Mouse (Mus musculus) layer of hippocampus, adult 2 months (tissue): Measurements from ENCODE around the gene Tm4sf20. TPM values are rescaled to one million over a fixed set of nuclear protein-coding genes. Genes with fewer than 3 reads are reported as not detected.

Source experiments
- DNase-seq, 2 experiments: peaks; one replicate each; pipeline ENCODE4 v3.0.0; 2022; ENCODE audit warnings: low spot score in 2 of 2
- H3K27ac ChIP-seq: fragments of 200-600 bp; 2 replicates; pipeline ENCODE4 v1.8.1; 2022
- H3K4me3 ChIP-seq: fragments of 200-600 bp; 2 replicates; pipeline ENCODE4 v1.8.1; 2022; ENCODE audit warnings: mild to moderate bottlenecking
- CTCF ChIP-seq: fragments of 200-600 bp; conservative IDR thresholded peaks from 2 replicates; pipeline ENCODE4 v1.8.1; 2022; ENCODE audit warnings: antibody characterized with exemption, mild to moderate bottlenecking, moderate library complexity
- total RNA-seq, 2 experiments: library from RNA; stranded (reverse); gene quantifications; 2 replicates each; pipeline ENCODE4 v1.2.3; 2021

The Tm4sf20 gene
- total RNA-seq, 2 experiments from 2014 or later = not detected

GRCm38 (mm10) chr1:82766641-82767040, 1.6 kb downstream of the Tm4sf20 start:
- Histone ChIP-seq H3K4me3 (no peak overlapping the region), H3K27ac (no peak overlapping the region)
- no peak for TF ChIP-seq CTCF
- no peak for DNase-seq

GRCm38 (mm10) chr1:82766227-82766626, 2.0 kb downstream of the Tm4sf20 start:
- no peak overlapping the region for H3K4me3 ChIP-seq
- no peak for TF ChIP-seq CTCF
- H3K27ac ChIP-seq = no peak overlapping the region
- no peak for DNase-seq

- Histone ChIP-seq H3K27ac (no peak overlapping the region), H3K4me3 (no peak overlapping the region)
- no peak for DNase-seq
- TF ChIP-seq CTCF = peak; percentile 43
Measured at GRCm38 (mm10) chr1:82762274-82762673, 6.0 kb downstream of the Tm4sf20 start.

DNA sequence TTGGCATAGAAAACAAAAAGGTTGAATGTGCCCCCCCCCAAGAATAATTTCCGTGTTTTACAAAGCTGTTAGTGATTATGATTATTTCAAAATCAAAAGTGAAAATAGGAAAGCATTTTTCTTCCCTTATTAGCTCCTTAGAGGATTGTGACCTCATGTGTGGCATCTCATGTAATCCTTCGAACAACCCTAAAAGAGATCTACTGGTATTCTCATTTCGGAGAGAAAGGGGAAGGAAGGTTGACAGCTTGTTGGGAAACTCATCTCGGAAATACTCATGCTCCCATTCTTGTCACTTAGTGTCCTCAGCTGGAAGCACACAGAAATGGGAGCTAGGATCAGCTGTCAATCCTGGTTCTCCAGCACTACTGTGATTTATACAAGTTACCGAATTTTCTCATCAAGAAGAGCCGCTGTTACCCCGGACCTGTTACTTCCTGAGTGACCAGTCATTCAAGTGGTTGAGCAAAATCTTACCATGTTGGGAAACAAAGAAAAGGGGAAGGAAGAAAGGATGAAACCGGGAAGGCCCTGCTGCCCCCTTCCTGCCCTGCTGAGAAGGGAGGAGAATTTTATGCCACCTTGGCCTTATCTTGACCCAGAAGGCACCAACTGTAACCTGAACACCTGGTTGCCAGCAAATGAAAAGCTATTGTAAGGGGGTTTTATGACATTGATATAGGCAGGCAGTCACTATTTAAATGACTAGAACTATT, 6.6 kb downstream of the Tm4sf20 start:
- no peak for TF ChIP-seq CTCF
- Histone ChIP-seq H3K27ac (no peak overlapping the region), H3K4me3 (no peak overlapping the region)
- DNase-seq = no peak

GRCm38 (mm10) chr1:82759520-82759919, 8.7 kb downstream of the Tm4sf20 start:
- no peak for DNase-seq
- Histone ChIP-seq H3K27ac (no peak overlapping the region), H3K4me3 (no peak overlapping the region)
- peak; percentile 59 for TF ChIP-seq CTCF

DNA sequence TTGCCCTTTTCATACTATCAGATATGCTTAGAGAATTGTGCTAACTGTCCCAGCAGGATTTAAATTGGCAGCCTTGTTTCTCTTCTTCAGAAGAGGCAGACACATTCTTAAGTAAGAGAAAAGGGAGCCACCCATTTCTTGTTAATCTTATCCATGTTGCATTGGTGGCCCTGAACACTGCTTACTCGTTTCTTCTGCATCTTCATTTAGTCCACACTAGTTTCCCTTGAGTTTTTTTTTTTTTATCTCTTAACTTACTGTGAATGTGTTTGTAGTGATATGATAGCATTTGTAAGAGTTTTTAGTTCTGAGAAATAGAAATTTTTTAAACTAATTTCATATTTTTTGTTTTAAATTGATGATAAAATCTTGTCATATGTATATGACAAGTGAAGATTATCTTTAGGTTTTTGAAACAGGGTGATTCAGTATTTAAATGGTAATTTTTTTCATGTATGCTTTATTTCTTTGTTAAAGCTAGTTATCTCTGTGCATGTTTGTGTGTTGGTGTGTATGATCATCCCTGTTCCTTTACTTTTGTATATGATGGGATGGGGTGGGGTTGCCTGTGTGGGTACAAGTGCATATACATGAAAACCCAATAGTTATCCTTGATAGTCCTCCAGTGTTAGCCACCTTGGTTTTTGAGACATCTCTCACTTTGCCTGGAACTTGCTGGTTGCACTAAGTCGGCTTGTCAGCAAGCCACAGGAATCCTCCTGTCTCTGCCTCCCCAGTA, 20.4 kb downstream of the Tm4sf20 start:
- Histone ChIP-seq H3K4me3 (no peak overlapping the region), H3K27ac (no peak overlapping the region)
- no peak for TF ChIP-seq CTCF
- DNase-seq = no peak

DNA sequence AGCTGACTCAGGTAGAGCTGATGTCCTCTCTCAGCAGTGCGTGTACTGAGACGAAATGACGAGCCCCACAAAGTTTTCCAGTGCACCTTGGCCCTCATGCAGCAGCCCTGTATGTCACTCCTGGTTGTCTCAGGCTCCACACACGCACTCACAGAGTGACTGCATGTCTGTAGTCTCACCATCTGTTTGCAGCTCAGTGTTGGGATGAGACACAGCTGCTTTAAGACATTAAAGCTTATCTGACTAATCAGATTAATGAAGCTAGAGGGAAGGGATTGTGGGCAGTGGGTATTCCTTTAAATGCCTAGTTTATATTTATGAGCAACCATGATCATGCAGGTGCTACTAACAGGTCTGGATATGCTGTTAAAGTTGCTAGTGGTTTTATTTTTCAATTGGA, 21.9 kb downstream of the Tm4sf20 start:
- Histone ChIP-seq H3K4me3 (no peak overlapping the region), H3K27ac (no peak overlapping the region)
- peak in 1 of 2 experiments; percentile 25 for DNase-seq
- TF ChIP-seq CTCF = no peak

- no peak for TF ChIP-seq CTCF
- no peak for DNase-seq
- Histone ChIP-seq H3K4me3 (no peak overlapping the region), H3K27ac (no peak overlapping the region)
Measured at GRCm38 (mm10) chr1:82743962-82744361, 24.3 kb downstream of the Tm4sf20 start.

- no peak for TF ChIP-seq CTCF
- DNase-seq = no peak
Measured at GRCm38 (mm10) chr1:82741539-82741938, 26.7 kb downstream of the Tm4sf20 start.

GRCm38 (mm10) chr1:82738066-82738465, 30.2 kb downstream of the Tm4sf20 start:
- TF ChIP-seq CTCF = no peak
- Histone ChIP-seq H3K27ac (peak overlapping the region; percentile 14; the same call in 1 of the 2 replicates), H3K4me3 (no peak overlapping the region)
- no peak for DNase-seq

More at GRCm38 (mm10) chr1:82741539-82741938, 26.7 kb downstream of the Tm4sf20 start:
- Histone ChIP-seq H3K27ac (no peak overlapping the region), H3K4me3 (no peak overlapping the region)

DNA sequence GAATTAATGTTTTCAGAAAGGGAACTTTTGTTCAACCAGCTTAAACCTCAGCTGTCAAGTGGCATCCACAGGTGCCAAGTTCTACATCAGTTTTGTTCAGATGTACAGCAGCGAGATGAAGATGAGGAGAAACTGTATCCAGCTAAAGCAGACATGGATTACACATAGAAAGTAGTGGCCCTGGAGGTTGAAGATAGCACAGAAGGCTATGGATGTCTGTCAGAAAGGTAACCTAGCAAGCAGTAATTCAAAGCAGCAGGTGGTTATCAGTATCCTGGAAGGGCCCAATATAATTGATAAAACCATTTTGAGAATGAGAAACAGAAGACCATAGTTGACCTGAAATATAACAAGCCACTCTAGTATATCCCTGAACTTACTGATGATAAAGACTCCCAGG, 34.9 kb downstream of the Tm4sf20 start:
- Histone ChIP-seq H3K27ac (no peak overlapping the region), H3K4me3 (no peak overlapping the region)
- TF ChIP-seq CTCF = no peak
- DNase-seq = no peak

GRCm38 (mm10) chr1:82726482-82726881, 41.8 kb downstream of the Tm4sf20 start:
- TF ChIP-seq CTCF = no peak
- no peak overlapping the region for H3K27ac ChIP-seq
- no peak for DNase-seq
- H3K4me3 ChIP-seq = no peak overlapping the region

DNA sequence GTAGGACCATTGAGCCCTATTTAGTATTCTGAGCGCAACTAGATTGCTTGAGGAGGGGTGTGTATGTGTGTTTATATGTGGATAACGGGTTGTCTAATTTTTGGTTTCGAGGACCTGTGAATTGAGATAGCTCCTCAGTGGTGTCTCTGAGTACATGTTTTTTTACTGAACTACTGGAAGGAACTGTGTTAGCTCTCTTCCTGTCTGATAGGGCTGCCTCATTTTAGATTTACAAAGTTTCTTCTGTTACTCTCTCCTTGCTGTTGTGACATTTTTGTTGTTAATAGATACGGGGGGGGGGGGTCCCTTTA, 42.4 kb downstream of the Tm4sf20 start:
- no peak for DNase-seq
- Histone ChIP-seq H3K27ac (peak overlapping the region; percentile 96), H3K4me3 (peak overlapping the region; percentile 85)
- no peak for TF ChIP-seq CTCF
